Mouse (Mus musculus) 3134 (cell line): Measurements from ENCODE around the gene Dusp1.

Experiments
- DNase-seq: peaks from one replicate; pipeline ENCODE4 v3.0.0-alpha.2; 2011; ENCODE audit warnings: low spot score; ENCODE audit not compliant: insufficient read length; ENCODE audit errors: extremely low read depth

Dusp1 gene

DNA sequence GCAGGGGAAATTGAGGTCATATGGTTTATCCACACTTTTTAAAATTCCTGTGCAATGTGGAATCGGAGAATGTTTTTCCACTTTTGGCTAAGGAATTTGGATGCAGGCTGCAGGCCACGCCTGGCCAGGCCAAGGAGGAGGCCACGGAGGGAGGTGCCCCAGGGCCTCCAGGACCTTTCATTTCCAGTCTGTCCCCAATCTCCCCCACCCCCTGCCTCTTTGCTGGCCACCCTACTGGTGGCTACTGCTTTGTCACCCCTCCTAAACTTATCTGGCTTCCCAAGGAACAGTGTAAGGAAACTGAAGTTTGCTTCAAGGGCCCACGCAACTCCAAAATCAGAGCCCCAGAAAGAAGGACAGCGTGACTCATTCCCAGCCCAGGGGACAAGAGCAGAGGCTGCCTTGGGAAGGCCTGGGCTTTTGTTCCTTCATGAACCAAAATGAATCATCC lies 32.1 kb downstream of the Dusp1 start:
- peak; percentile 88 for DNase-seq

DNA sequence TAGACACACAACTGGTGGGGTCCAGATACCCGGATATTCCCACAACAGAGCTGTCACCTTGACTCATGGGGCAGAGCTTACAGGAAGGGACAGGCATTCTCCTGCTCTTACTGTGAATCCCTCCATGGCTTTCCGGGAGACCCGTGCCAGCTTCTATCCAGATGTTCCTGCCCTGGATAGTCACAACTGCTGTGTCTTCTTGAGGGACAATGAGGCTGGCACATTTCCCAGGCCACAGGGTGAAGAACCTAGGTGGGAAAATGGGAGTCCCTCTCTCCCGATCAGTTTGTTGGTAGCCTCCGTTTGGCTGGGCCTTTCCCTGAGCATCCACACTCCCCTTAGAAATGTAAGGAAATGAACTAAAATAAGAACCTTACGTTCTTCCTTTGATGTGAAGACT lies 33.2 kb downstream of the Dusp1 start:
- DNase-seq, result no peak

DNA sequence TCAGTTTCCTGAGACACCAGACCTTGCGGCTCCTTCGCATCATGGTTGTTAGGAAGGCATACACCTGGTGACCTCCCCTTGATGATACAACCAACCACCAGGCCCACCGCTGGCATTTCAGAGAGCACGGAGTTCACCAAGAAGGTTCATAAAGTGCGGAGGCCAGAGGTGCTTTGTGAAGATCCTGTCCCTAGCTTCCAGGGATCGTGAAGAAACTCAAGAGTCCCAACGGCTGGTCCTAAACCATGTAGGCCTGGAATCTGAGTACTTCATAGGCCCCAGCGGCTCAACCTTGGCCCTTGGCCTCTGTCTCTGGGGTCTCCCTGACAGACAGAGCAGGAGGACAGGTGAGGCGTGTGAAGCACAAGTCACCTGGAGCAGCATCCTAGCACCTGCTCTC lies 34.6 kb downstream of the Dusp1 start:
- DNase-seq, result no peak

DNA sequence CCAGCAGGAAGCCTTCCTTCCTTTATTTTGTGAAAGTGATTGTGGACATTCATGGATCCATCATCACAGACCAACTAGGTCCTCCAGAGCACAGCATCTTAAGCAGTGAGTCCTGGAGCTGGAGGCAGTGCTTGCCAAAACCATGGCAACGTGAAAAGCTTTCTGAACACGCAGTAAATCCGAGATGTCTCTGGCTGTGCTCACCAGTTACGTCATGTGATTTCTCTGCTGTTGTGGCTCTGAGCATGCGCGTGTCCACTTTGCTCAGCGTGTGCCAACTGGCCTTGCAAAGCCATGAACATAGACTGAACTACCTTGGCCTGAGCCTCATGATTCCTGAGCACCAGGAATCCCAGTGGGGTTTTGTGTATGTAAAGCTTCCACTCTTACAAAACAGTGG lies 36.6 kb downstream of the Dusp1 start:
- no peak for DNase-seq

DNA sequence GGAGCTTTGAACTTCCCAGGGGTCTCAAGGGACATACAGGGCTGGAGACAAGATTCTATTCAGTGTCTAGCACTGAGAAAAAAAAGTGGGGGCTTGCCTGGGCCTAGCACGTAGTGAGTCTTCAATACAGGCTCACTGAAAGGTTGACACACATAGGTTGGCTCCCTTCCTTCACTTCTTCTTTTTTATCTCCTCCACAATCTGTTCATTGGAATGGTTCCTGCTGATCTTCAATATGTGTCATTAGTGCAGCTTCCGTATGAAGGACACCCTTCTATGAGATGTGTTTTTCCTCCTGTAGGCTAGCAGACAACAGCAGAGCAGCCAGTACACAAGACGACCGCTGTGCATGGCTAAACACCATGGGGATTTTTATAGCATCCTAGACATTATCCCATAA lies 37.1 kb downstream of the Dusp1 start:
- no peak for DNase-seq

DNA sequence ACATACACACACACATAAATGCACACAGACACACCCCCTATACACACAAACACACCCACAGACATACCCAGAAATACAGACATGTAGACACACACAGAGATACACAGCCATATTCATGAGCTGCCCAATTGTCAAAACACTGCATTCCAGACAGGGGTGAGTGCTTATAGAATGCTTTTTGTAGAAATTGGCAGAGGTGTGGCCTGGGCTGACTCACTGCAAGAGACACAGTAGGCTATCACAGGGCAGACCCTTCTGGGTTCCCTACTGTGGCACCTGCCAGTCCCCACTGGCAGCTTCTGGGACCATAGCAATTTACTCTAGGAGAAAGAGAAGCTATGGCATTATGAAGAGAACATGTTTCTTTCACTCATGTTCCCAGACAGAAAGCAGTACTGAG lies 37.6 kb downstream of the Dusp1 start:
- DNase-seq, result no peak

DNA sequence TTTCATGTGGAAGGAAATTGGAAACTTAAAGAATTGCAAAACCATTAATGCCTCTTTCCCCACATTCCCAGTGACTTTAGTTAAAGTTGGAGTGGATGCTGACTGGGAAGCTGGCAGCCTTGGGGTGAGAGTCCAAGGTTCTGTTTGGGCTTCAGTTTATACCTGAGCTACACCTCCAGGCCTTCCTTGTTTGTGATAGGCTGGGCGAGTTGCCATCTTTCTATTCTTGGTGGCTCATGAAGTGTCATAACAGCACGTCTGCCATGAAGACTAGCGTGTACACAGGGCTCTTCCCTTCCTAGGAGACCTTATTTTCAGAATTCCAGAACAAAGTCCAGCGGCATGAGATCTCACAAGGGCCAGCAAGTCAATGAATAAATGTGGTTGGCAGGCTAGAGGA lies 39.2 kb downstream of the Dusp1 start:
- no peak for DNase-seq

DNA sequence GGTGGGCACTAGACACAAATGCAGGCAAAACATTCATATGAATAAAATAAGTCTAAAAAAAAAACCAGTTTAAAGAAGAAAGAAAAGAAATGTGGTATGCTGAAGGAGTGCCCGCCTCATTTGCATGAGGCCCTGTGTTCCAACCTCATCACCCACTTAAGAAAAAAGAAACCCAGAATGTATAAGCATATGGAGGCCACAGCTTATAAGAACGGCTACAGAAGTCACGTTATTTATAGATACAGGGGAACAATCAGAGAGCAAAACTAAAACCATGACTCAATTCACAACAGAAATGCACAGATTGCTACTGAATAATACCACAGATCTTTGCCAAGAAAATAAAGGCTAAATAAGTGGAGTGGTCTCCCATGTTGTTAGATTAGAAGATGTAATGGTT lies 43.6 kb downstream of the Dusp1 start:
- no peak for DNase-seq

DNA sequence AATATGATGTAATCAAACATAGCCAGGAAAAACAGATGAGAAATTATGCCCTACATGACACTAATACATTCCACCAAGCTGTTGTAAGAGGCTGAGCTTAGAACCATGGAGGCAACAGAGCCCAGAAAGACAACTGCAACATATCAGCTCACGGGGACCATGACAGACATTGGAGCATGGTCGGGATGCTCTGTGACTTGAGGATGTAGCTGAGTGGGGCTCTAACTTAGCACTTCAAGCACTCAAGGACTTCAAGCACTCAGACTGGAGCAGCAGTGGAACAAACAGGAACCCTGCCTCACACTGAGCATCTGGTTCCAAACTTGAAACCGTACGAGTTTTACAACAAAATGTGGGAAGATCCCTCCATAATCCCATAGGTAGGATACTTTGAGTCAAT lies 46.3 kb downstream of the Dusp1 start:
- DNase-seq, result no peak

DNA sequence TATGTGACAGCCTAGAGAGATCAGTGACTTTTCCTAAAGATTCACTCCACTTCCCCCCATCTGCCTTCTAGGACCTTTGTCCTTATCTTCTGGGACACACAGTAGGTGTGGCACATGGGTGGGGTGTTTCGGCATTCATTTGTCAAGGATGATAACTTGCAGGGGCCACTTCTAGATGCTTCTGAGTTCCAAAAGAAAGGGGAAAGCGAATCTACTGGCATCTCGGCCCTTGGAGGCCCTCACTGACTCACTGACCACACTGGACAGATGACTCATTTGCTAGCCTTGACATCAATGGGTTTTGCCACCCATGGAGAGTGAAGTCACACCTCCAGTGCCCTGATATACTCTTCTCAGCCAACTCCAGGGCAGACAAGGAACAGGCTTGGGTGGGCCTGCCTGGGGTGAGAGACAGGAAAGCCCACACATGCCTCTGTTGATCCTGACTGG lies 47.3 kb downstream of the Dusp1 start:
- DNase-seq, result peak; percentile 70

DNA sequence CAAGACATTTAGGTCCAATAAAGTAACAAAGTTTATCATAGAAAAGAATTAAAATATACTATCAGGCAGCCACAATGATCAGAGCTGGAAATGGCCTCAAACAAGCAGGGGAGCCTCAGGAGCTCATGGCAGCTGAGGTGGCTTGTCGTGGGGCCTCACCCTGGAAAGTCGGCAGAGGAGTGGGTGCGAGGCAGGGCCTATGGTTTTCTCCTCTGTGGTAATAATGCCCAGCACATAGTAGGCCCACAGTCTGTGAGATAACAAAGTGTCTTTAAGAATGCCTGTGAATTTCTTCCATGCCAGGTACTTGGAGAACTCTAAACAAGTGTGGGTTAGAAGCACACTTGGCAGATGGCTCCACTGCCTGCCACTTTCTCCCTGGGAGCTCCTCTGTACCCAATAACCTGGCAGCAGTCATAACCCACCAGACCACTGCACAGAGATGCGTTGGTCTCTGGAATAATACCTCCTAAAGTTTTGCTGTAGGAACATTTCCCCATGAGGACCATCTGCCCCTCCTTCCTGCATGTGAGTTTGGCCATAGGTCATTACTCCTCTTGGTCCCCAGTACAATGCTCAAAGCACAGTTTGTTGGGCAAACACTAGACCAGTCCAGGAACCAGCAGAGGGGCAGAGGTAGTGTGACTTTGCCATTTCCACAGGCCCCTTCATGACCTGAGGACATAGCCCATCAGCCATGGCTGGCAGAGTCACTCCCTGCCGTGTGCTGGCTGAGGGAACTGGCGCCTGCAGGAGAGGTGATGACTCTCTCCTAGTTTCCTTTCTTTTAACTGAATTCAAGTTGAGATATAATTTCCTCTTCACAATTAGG lies 48.3 kb downstream of the Dusp1 start:
- DNase-seq, result no peak

DNA sequence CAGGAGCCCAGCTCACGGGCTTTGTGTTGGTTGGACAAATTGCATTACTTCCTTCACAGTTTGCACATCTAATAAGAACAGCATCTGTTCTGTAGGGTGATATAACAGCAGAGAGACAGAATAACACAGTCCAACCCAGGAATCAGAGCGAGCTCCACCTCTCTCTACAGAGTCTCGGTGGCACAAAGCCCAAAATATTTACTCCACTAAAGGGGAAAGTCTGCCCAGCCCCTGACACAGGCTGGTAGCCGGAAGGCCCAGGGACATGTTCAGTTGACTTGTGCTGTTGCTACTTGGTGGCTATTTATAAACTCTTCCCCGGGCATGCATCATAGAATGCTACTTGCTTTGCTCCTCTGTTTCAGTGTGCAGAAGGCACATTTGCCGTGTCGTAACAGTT lies 49.0 kb downstream of the Dusp1 start:
- DNase-seq, result no peak

DNA sequence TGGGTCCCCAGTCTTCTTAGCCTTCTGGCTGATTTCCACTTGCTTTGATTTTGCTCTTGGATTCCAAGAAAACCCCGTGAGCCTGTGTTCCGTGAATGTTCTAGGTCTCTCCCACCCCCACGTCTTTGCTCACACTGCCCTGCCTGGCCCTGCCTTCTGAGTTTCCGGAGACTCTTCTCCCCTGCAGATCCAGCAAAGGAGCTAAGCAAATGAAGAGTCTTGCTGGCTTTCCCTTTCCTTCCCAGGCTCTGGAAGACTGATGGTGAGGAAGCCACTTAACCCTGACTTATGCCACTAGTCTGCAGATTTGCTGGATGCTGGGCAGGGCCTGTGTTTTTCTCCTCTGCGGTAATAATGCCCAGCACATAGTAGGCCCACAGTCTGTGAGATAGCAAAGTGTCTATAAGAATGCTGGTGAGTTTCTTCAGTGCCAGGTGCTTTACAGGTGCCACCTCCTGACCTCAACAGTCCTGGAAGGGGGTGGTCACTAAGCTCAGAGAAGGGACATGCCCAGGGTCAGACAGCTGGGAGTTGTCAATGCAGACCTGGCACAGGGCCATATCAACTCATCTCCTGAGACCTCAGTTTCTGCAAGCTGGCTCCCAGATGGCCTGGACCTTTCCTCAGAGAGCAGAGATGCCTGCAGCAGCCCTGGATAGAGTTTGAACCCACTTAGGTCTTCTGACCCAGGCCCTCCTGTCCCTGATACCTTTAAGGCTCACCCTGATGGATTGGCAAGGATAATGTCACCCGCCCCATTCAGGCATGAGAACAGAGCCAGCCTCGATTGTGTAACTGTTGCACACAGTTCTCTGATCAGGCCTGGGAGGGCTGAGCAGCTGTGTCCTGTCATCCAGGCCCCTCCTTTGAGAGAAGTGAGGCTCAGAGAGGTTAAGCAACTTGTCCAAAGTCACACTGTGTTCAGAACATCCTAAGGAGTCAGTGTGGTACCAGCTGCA lies 49.8 kb downstream of the Dusp1 start:
- no peak for DNase-seq

DNA sequence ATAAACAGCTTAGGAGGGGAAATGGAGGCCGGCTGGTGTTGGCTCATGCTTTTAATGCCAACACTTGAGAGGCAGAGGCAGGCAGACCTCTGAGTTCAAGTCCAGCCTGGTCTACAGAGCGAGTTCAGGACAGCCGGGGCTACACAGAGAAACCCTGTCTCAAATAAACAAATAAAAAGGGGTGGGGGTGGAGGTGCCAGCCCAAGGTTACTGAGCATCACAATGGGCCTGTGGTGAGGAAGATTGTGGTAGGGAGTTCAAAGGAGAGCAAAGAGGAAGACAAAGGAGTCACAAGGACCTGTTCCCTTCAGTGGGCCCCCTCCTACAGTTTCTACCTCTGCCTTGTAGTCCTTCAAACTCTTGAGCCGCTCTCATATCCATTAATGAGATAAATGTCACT lies 50.7 kb downstream of the Dusp1 start:
- no peak for DNase-seq

DNA sequence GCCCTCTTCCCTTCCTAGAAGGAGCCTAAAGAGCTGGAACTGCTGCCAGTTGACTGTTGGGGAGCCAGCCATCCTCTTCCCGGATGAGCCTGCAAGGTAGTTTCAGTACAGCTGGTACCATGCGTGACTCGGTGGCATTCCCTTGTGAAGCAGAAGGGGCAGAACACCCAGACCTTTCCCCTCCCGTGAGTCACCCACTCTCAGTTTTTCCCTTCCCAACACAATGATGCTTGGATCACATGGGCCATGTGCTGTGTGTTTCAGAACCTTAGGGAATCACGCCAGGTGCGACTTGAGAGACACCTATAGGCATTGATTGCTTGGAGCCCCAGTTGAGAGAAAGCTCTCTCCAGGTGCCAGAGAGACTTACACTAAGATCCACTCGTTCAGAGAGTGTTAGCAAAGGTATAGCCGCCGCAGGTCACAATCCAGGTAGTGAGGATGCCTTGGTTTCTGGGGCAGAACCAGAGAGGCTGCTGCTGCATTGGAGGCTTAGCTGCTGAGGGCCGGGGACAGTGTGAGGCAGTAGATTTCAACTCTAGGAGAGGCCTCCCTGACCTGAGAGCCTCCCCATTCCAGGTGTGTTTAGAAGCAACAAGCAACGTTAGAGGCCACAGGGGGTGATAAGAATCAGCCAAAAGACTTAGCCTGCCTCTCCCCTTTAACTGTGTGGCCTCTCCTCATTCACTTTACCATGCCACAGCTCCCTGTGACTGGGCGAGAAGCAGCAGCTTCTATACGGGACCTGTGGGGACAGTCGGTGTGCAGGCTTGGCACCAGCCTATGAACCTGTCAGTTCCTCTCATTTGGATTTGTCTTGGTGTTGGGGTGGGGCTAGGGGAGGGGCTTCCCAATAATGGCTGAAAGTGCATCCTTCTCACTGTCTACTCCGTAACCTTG lies 51.5 kb downstream of the Dusp1 start:
- DNase-seq, result no peak

DNA sequence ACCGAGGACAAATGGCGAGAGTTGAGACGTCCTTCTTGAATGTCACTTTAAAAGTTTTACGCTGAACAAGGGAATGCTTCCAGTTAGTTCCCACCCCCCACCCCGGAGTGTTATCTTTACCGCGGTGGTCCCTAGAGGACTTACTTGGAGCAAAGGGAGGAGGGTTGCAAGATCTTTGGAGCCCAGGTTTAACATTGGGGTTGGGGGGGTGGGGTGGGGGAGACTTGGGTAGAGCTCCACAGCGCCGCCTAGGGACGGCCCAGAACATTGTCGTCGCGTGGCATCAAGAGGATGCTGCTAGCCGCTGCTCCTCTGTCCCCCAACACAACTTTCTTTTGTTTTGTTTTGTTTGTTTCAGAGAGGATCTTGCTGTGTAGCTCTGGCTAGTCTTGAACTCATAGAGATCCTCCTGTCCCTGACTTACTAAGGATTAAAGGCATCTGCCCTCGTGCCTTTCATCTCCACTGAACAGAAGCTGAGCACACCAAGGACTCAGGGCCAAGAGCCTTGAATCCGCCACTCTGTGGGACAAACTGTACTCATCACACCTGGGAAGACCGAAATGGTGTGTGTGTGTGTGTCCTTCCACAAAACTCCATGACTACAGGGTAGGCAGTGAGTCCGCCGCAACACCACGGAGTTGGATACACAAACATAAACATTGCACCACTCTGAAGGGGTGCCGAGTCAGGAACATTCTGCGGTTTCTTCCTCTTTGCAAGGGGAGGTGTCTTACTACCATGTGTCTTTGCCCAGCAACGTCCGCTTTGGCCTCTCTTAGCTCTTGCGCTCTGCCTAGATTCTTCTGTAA lies 52.8 kb downstream of the Dusp1 start:
- peak; percentile 66 for DNase-seq

DNA sequence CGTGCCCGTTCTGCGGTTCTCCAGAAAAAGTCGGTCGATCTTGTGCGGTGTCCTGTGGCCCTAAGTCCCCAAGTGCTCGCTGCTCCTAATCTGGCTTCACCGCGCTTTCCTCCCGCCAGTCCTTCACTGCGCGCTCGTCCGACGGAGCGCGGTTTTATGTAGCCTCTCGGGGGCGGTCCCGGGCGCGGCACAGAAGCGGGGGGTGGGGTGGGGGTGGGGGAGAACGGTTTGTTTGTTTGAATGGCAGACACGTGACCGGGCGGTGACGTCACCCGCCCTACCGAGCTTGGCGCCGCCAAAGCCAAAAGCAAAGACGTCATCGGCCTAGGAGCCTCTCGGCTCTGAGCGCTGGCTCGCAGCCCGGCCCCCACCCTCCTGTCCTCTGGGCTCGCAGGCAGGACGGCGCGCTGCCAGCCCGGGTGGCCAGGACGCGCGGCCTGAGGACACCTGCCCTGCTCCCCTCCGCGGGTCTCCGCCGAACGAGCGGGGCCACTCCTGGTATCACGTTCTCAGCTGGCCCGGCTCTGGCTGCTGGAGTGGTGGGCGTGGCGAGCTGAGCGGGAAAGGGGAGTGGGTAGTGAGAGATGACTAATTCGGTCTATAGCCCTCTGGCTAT lies 53.5 kb downstream of the Dusp1 start:
- DNase-seq, result peak; percentile 98

DNA sequence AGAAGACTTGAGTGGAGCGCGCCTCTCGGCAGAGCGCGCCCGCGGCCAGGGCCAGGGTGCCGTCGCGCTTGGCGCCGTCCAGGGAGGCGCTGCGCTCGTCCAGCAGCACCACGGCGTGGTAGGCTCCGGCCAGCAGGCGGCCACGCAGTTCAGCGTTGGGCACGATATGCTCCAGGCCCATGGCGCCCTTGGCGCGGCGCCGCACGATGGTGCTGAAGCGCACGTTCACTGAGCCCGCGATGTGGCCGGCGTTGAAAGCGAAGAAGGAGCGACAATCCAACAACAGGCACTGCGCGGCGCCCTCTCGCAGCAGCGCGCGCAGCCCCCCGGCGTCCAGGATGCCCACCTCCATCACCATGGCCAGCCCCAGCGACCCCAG lies 54.0 kb downstream of the Dusp1 start:
- peak; percentile 94 for DNase-seq
